In genomic region chr12:30618425-30618824, GRCm38 (mm10) we compare ENCODE assay signal across 10 mouse cellular contexts. TPM values are rescaled to one million over a fixed set of nuclear protein-coding genes. Genes with fewer than 3 reads are reported as not detected.
DNase-seq lines count a peak whose midpoint lies in the region; ATAC-seq and TF ChIP-seq lines count a peak whose summit lies in the region.
"Had no signal": no experiment of that assay in that cellular context is flagged by ENCODE, and none has a peak within 500 bp of the region (broad histone marks: within the 10 kb centered on the region; RNA-seq: fewer than 3 reads in every experiment).

No protein-coding gene starts in this region.

- peak overlapping the region; percentile 27; the same call in 1 of the 2 replicates for H3K4me2 ChIP-seq in lung, embryonic 16.5 days (ENCODE audit: low read depth, low read length)
- H3K4me2 ChIP-seq in limb, embryonic 13.5 days (replicated peaks), result peak overlapping the region; percentile 21; the same call in 1 of the 2 replicates
- H3K4me2 ChIP-seq: liver, embryonic 13.5 days had no signal

- intact Hi-C loops in gastrocnemius, adult 2 months (cut with DNase I), result no loop called here

- H3K27ac ChIP-seq in gastrocnemius, adult 2 months, result no peak overlapping the region
- H3K27ac ChIP-seq in lung, embryonic 16.5 days (ENCODE audit: low read length), result peak overlapping the region; percentile 77
- no peak overlapping the region for H3K27ac ChIP-seq in limb, embryonic 13.5 days
- no peak overlapping the region for H3K27ac ChIP-seq in heart, embryonic 10.5 days
- H3K27ac ChIP-seq: liver, embryonic 13.5 days had no signal

- TF ChIP-seq CTCF in gastrocnemius, adult 2 months (IDR thresholded peaks at IDR 0.05), result no peak

- H3K4me1 ChIP-seq in lung, embryonic 16.5 days (replicated peaks; ENCODE audit: control insufficient read depth, insufficient read depth, low read length), result peaks cover 11% of the 10 kb centered on the region
- peaks cover 10% of the 10 kb centered on the region for H3K4me1 ChIP-seq in limb, embryonic 13.5 days
- no peaks in the 10 kb centered on the region for H3K4me1 ChIP-seq in heart, embryonic 10.5 days
- H3K4me1 ChIP-seq: liver, embryonic 13.5 days had no signal

- H3K4me3 ChIP-seq in gastrocnemius, adult 2 months, result no peak overlapping the region
- H3K4me3 ChIP-seq in lung, embryonic 16.5 days (ENCODE audit: low read length), result no peak overlapping the region
- no peak overlapping the region for H3K4me3 ChIP-seq in limb, embryonic 13.5 days
- H3K4me3 ChIP-seq in heart, embryonic 10.5 days, result no peak overlapping the region
- H3K4me3 ChIP-seq: liver, embryonic 13.5 days had no signal

- 8% methylated on average over 8 of the region's 8 CpGs for WGBS in lung, embryonic 16.5 days
- 14% methylated on average over 8 of the region's 8 CpGs for WGBS in limb, embryonic 13.5 days
- WGBS in heart, embryonic 10.5 days, result 50% methylated on average over 8 of the region's 8 CpGs

- ATAC-seq in lung, embryonic 16.5 days (ENCODE audit: low read depth), result peak; percentile 94
- peak; percentile 80; the same call in 1 of the 2 replicates for ATAC-seq in limb, embryonic 13.5 days (ENCODE audit: low FRiP score, low read depth)

- H3K9ac ChIP-seq in lung, embryonic 16.5 days (ENCODE audit: low read length), result no peak overlapping the region; the same call in 1 of the 2 replicates
- H3K9ac ChIP-seq in limb, embryonic 13.5 days, result no peak overlapping the region
- H3K9ac ChIP-seq: liver, embryonic 13.5 days had no signal

- no peaks in the 10 kb centered on the region for H3K27me3 ChIP-seq in lung, embryonic 16.5 days (ENCODE audit: control insufficient read depth, insufficient read depth, low read depth, low read length)
- no peaks in the 10 kb centered on the region for H3K27me3 ChIP-seq in limb, embryonic 13.5 days
- H3K27me3 ChIP-seq in heart, embryonic 10.5 days (ENCODE audit: insufficient read depth, poor library complexity, severe bottlenecking), result no peaks in the 10 kb centered on the region
- H3K27me3 ChIP-seq: liver, embryonic 13.5 days had no signal

- H3K36me3 ChIP-seq in lung, embryonic 16.5 days (ENCODE audit: control insufficient read depth, insufficient read depth, low read length), result no peaks in the 10 kb centered on the region
- no peaks in the 10 kb centered on the region for H3K36me3 ChIP-seq in limb, embryonic 13.5 days
- no peaks in the 10 kb centered on the region for H3K36me3 ChIP-seq in heart, embryonic 10.5 days
- H3K36me3 ChIP-seq: liver, embryonic 13.5 days had no signal

- H3K9me3 ChIP-seq in lung, embryonic 16.5 days (ENCODE audit: control insufficient read depth, low read length), result no peaks in the 10 kb centered on the region
- H3K9me3 ChIP-seq in limb, embryonic 13.5 days, result peaks cover 4% of the 10 kb centered on the region
- no peaks in the 10 kb centered on the region for H3K9me3 ChIP-seq in heart, embryonic 10.5 days
- H3K9me3 ChIP-seq: liver, embryonic 13.5 days had no signal

- peak; percentile 22 for DNase-seq in gastrocnemius, adult 2 months
- DNase-seq in gastrocnemius, adult 18-20 months (ENCODE audit: low spot score), result no peak
- no peak for DNase-seq in lung, adult 18-20 months
- no peak for DNase-seq in spleen, adult 18-20 months
- DNase-seq in ovary, adult 18-20 months (ENCODE audit: low spot score), result no peak
- DNase-seq in heart, embryonic 10.5 days (ENCODE audit: low spot score), result no peak
- DNase-seq: heart, adult 18-20 months; liver, embryonic 13.5 days had no signal

RNA-seq across cellular contexts. Expression of gene Tmem18, which starts 34.2 kb away (rescaled TPM):
- total RNA-seq in gastrocnemius, adult 2 months (2021), result 1 to 10 TPM; 7.5 to 8.3 TPM
- total RNA-seq in gastrocnemius, adult 18-20 months (2021), result 1 to 10 TPM; 6.5 to 7.4 TPM
- 33.0 and 34.4 TPM in 2 replicates for polyA plus RNA-seq in lung, embryonic 16.5 days (2015; fragmentation: Nextera tagmentation; extraction: Ambion mirVana)
- polyA plus RNA-seq in limb, embryonic 13.5 days (2015; fragmentation: Nextera tagmentation; extraction: Ambion mirVana), result 29.4 and 30.1 TPM in 2 replicates
- polyA plus RNA-seq in heart, embryonic 10.5 days (2016; fragmentation: Nextera tagmentation; extraction: Ambion mirVana), result 15.3 and 15.6 TPM in 2 replicates
